Mouse (Mus musculus) bone marrow macrophage, adult 2 months (primary cell): Measurements from ENCODE around the gene Htr3b. TPM values are rescaled to one million over a fixed set of nuclear protein-coding genes. Genes with fewer than 3 reads are reported as not detected.

Source experiments
- H3K27ac ChIP-seq: 2 replicates; pipeline ENCODE4 v1.5.1; 2012; ENCODE audit warnings: low read depth, low read length; ENCODE audit not compliant: insufficient read depth
- H3K4me1 ChIP-seq: 2 replicates; pipeline ENCODE4 v1.6.1; 2012; ENCODE audit warnings: low read length; ENCODE audit not compliant: control insufficient read depth, insufficient read depth
- H3K4me3 ChIP-seq: 2 replicates; pipeline ENCODE4 v1.5.1; 2012; ENCODE audit warnings: mild to moderate bottlenecking, low read length, moderate library complexity; ENCODE audit not compliant: insufficient read depth
- CTCF ChIP-seq: IDR thresholded peaks from 2 replicates; pipeline ENCODE4 v1.5.1; 2012; ENCODE audit warnings: low read depth, mild to moderate bottlenecking, low read length, moderate library complexity
- POLR2A ChIP-seq: IDR thresholded peaks from 2 replicates; pipeline ENCODE4 v1.6.1; 2012; ENCODE audit warnings: mild to moderate bottlenecking, low read depth, low read length, borderline replicate concordance
- polyA plus RNA-seq: library from polyadenylated mRNA; stranded (reverse); fragments of >200 nt; gene quantifications from 2 replicates; pipeline ENCODE4 v1.2.4, GENCODE M21; 2012; ENCODE audit not compliant: missing spikeins, insufficient read depth, insufficient read length

Htr3b gene
- polyA plus RNA-seq, 1 experiment, result not detected

DNA sequence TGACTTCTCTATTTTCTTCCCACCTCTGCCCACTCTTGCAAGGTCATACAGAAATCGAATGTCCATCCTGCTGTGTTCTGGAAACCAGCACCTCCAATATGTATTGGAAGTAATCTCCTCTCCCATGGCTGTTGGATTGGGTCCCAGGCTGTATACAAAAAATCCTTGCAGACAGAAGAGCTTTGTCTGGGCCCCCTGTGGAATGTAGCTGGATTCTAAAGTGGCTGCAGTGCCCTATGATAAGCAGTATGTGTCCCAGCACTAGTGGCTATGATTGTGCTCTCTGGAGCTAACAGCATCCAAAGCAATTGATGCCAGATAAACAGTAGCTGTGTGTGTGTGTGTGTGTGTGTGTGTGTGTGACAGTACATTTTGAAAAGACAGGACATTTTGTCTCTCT lies 22.4 kb downstream of the Htr3b start:
- H3K4me1 ChIP-seq, result no peaks in the 10 kb centered on the region
- no peak overlapping the region for H3K27ac ChIP-seq
- TF ChIP-seq CTCF, result no peak
- TF ChIP-seq POLR2A, result no peak
- H3K4me3 ChIP-seq, result no peak overlapping the region

DNA sequence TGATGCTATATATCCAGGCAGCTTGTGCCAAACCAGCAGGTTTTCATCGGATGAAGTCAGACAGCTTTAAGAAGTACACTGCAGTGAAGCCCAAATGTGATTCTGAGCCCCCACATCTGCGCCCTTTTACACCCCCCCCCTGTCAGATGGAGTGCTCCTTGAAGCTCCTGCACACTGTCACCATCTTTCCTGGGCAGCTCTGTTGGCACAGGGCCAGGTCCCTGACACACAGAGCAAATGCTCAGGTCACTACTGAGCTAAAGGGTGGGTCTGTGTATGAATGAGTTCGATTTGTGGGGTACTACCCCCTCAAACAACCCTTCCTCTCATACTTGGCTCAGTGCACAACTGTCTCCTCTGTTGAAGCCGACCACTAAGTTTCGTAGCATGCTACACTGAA lies 35.4 kb downstream of the Htr3b start:
- no peaks in the 10 kb centered on the region for H3K4me1 ChIP-seq
- H3K27ac ChIP-seq, result no peak overlapping the region
- TF ChIP-seq CTCF (no peak), POLR2A (no peak)
- H3K4me3 ChIP-seq, result no peak overlapping the region

DNA sequence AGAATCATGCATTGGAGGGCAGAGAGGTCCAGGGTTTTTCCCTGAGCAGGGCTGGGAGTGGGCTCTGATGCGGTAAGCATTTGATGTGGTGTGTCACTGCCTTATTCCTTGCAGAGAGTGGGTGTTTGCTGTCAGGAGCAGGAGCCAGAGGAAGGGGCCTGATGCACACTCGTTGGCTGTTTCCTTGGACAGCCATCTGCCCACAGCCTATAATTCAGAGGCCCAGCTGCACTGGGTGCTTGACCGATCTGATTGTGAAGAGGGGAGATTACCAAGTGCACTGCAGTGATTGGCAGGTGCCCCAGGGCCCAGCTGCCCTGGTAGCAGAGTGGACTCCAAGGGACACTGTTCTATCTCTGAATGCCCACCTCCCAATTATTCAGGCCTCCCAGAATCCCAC lies 36.0 kb downstream of the Htr3b start:
- Histone ChIP-seq H3K4me1 (no peaks in the 10 kb centered on the region), H3K27ac (no peak overlapping the region), H3K4me3 (no peak overlapping the region)
- TF ChIP-seq CTCF (no peak), POLR2A (no peak)

DNA sequence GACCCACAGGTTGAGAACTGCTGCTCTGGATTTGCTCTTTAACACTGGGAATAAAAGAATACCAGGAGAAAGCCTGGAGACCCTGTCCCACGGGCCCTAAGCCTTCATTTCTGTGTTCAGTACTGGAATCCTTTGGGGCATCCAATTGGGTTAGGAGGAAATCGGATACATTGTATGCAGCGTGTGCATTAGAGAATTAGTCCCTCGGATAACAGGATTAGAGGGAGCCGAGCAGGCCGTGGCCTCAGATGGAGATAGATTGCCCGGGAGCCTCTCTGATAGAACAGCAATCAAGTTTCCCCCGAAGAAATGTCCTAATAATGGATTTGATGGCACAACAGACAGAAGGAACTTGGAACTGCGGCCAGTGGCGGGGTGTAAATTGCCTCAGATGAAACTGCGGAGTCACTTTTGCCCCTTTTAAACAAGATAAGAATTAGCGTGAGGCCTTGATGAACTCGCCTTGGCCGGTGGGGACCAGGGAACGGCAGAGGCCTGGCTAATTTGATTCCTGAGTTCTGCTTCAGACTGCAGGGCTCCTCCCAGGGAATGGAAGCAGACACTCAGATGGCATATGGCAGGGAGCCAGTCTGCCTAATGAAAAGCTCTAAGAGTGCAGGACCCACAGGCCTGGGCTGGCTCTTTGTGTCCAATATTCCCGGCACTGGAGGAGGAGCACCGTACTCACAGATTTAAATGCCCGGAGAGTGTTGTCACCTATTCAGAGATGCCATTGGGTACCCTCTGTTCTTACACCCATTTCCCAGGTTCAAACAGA lies 48.6 kb downstream of the Htr3b start:
- H3K4me1 ChIP-seq, result no peaks in the 10 kb centered on the region
- no peak overlapping the region for H3K4me3 ChIP-seq
- TF ChIP-seq POLR2A (no peak), CTCF (no peak)
- H3K27ac ChIP-seq, result no peak overlapping the region

DNA sequence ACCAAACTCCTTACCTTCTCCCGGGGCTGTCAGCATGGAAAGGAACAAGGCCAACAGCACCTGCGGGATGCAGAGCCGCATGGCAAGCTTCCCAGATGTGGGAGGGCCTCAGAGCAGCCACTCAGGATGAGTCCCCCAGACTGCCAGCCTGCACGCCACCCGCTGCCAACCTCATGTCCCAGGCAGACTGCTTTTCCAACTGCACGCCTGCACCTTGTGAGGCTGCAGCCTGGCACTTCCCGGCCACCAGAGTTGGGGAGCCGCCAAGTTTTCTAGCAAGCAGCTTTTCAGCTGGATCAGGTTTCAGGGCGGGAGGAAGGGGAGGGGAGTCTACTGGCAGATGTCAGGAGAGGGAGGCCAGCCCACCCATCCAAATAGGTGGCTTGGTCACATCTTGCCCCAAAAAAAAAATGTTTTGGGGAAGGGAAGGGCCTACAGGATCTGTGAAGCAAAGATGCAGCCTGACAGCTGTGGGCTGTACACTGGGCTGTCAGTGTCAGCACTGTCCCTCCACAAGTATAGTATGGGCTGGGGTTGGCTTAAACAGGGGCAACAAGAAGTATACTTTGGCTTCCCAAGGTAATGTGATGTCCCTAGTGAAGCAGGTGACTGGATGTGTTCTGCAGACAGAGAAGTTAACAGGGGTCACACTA lies 53.8 kb downstream of the Htr3b start, which contains the start of gene Htr3a:
TSS of gene Htr3a (minus strand) at position 215 of the 653 bp plus-strand sequence.
- no peaks in the 10 kb centered on the region for H3K4me1 ChIP-seq
- no peak within 1 kb of the TSS for H3K4me3 ChIP-seq
- H3K27ac ChIP-seq, result no peak within 1 kb of the TSS
- TF ChIP-seq POLR2A (no peak), CTCF (no peak)

DNA sequence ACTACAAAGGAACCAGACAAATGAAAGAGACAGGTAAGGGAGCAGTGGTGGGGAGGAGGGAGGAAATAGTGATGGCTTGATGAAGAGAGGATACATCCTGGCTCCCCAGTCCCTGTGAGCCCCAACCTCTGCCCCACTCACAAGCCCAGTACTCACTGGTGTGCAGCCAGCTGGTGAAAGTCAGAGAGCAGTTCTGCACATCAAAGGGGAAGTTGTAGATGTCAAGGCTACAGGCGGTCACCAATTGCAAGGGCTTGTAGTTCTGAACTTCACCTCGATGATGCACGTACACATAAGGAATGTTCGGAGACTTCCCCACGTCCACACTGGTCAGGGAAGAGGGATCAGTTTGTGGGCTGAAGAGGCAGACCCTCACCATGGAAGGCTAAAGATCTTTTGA lies 60.4 kb downstream of the Htr3b start:
- Histone ChIP-seq H3K4me1 (no peaks in the 10 kb centered on the region), H3K4me3 (no peak overlapping the region), H3K27ac (no peak overlapping the region)
- no peak for TF ChIP-seq CTCF
- no peak for TF ChIP-seq POLR2A

DNA sequence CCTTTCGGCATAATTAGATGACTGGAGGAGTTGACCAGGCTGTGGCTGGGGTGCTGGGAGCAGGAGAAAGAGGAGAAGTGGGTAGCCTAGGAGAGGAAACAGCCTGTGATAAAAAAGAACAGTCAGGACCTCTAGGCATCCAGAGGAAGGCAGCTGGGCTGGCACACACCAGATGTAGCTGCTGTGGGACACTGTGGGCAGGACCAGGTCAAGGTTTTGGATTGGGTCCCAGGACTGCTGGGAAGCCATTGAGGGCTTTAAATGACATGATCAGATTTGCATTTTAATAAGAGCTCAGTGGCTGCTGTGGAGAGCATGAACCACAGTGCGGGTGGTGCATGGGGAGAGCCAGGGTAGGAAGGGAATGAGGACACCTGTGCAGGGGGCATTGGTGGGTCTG lies 61.0 kb downstream of the Htr3b start:
- Histone ChIP-seq H3K27ac (no peak overlapping the region), H3K4me3 (no peak overlapping the region), H3K4me1 (no peaks in the 10 kb centered on the region)
- TF ChIP-seq POLR2A (no peak), CTCF (no peak)

DNA sequence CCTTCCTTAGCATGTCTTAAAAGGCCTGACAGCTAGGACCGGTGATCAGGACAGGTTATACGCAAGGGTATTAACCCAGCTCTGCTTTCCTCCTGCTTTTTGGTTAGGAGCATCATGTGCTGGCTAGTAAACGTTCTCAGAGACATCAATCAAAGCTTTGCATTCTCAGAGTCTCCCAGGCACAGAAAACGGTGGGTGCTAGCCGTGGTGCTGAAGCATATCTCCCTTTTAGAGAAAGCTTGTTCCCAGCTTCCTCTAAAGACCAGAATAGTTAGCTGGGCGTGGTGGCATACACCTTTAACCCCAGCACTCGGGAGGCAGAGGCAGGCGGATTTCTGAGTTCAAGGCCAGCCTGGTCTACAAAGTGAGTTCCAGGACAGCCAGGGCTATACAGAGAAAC lies 66.2 kb downstream of the Htr3b start:
- Histone ChIP-seq H3K4me3 (no peak overlapping the region), H3K27ac (no peak overlapping the region), H3K4me1 (no peaks in the 10 kb centered on the region)
- no peak for TF ChIP-seq POLR2A

DNA sequence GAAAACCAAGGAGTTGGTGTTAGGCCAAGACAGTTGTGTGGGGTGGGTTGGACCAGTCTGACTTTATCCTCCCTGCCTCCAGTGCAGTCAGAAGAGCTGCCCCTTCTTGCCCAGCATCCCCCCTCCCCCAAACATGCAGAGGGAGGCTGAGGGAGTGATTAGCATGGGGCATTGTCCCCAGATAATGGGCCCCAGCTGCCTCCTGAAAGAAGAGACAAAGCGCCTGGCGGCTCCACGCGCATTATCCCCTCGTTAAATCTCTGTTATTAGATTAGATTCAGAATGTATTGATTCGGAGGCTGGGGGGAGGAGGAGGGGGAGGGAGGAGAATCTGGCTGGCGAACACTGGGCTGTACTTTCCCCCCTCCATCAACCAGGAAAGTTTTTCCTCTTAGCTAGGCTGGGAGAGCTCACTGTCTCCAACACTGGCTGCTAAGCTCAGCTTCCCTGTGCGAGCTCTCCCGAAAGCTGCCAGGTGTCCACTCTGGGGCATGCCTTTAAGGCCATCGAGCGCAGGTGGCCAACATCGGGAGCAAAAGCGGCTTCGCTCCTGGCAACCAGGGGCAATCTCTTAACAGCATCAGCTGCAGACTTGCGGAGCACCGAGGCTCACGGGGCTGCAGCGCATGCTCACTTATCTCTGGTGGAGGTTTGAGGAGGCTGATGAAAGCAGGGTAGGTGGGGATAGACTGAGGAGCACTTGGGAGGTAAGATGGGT lies 68.8 kb downstream of the Htr3b start:
- TF ChIP-seq CTCF, result no peak
- TF ChIP-seq POLR2A, result no peak
- H3K4me3 ChIP-seq, result no peak overlapping the region
- no peaks in the 10 kb centered on the region for H3K4me1 ChIP-seq
- H3K27ac ChIP-seq, result no peak overlapping the region

DNA sequence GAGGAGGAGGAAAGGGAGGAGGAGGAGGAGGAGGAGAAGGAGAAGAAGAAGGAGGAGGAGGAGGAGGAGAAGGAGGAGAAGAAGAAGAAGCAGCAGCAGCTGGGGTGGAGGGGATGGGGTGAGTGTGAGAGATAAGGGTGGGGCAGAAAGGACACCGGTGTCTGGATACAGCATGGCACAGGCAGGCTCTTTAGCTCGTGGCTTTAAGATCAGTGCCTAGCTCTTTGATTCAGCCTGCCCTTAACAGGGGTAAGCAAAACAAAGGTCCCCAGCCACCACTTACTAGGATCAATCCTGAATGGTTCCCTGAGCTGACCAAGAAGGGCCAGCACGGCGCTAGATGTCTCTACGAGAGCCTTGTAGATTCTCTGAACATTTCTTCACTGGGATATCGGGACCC lies 70.0 kb downstream of the Htr3b start:
- no peak overlapping the region for H3K27ac ChIP-seq
- TF ChIP-seq POLR2A (no peak), CTCF (no peak)
- H3K4me1 ChIP-seq, result no peaks in the 10 kb centered on the region

More for the DNA sequence above, 70.0 kb downstream of the Htr3b start:
- H3K4me3 ChIP-seq, result no peak overlapping the region
